Mouse (Mus musculus) lung, embryonic 15.5 days (tissue): ENCODE measurements around the gene Col4a1. TPM values are rescaled to one million over a fixed set of nuclear protein-coding genes. Genes with fewer than 3 reads are reported as not detected.

Experiments used
- ATAC-seq: fragments of 200-750 bp; cut with Nextera tagmentation; 2 replicates; pipeline ENCODE4 v1.8.0; 2017; ENCODE audit warnings: moderate number of reproducible peaks, borderline replicate concordance; ENCODE audit not compliant: low FRiP score, low TSS enrichment; ENCODE audit errors: extremely low read depth
- H3K27ac ChIP-seq: fragments of 300-500 bp; sonication (generic); 2 replicates; pipeline ENCODE4 v1.5.1; 2015; ENCODE audit warnings: moderate library complexity, mild to moderate bottlenecking, inconsistent platforms
- H3K27me3 ChIP-seq: fragments of 300-500 bp; sonication (generic); 2 replicates; pipeline ENCODE4 v1.6.1; 2015; ENCODE audit warnings: inconsistent platforms
- H3K36me3 ChIP-seq: fragments of 300-500 bp; sonication (generic); 2 replicates; pipeline ENCODE4 v1.6.1; 2015; ENCODE audit warnings: inconsistent platforms
- H3K4me1 ChIP-seq: fragments of 300-500 bp; sonication (generic); 2 replicates; pipeline ENCODE4 v1.6.1; 2015; ENCODE audit warnings: inconsistent platforms
- H3K4me2 ChIP-seq: fragments of 300-500 bp; sonication (generic); 2 replicates; pipeline ENCODE4 v1.6.1; 2015; ENCODE audit warnings: inconsistent platforms, mild to moderate bottlenecking, moderate library complexity
- H3K4me3 ChIP-seq: fragments of 300-500 bp; sonication (generic); 2 replicates; pipeline ENCODE4 v1.5.1; 2015; ENCODE audit warnings: mild to moderate bottlenecking, inconsistent platforms
- H3K9ac ChIP-seq: fragments of 300-500 bp; sonication (generic); 2 replicates; pipeline ENCODE4 v1.6.1; 2015; ENCODE audit warnings: inconsistent platforms
- H3K9me3 ChIP-seq: fragments of 300-500 bp; sonication (generic); 2 replicates; pipeline ENCODE4 v1.6.1; 2016; ENCODE audit warnings: inconsistent platforms
- WGBS: fragments of 180-500 bp; shearing (Covaris S2); methylation state at CpG from one replicate; pipeline ENCODE4 v1.1.7; 2015; 5-methylcytosine and 5-hydroxymethylcytosine counted together
- polyA plus RNA-seq: library from polyadenylated mRNA; unstranded; fragments of >200 nt; fragmentation: Nextera tagmentation; extraction: Ambion mirVana; gene quantifications from 2 replicates; pipeline ENCODE4 v1.2.1, GENCODE M21; 2015

Col4a1 gene
- polyA plus RNA-seq, 1 experiment from 2014 or later: 360 TPM

GRCm38 (mm10) chr8:11346225-11346624, 33.6 kb upstream of the Col4a1 start:
- WGBS: 78% methylated on average over 10 of the region's 10 CpGs
- H3K36me3 ChIP-seq: no peaks in the 10 kb centered on the region
- no peaks in the 10 kb centered on the region for H3K9me3 ChIP-seq
- no peak overlapping the region for H3K27ac ChIP-seq
- H3K4me1 ChIP-seq: peaks cover 66% of the 10 kb centered on the region
- ATAC-seq: no peak
- H3K27me3 ChIP-seq: no peaks in the 10 kb centered on the region
- H3K4me2 ChIP-seq: no peak overlapping the region
- H3K9ac ChIP-seq: no peak overlapping the region
- no peak overlapping the region for H3K4me3 ChIP-seq

DNA sequence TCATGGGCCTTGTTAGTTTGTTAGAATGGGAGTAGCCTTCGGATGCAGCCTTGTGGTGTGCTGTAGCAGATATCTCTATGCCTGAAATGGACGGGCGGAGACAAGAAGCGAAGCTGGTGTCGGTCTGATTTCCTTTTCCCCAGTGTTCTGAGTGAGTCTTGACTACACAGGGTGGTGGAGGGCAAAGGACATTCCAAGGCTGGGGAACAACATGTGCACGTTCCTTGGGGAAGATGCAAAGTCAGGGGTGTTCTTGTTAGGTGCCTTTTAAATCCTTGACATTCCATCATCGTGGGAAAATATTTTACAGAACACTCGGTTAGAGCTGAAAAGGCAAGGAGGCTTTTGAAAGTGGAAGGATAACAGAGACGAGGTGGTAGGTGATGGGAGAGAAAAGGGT, 31.8 kb upstream of the Col4a1 start:
- Histone ChIP-seq H3K9ac (no peak overlapping the region), H3K27me3 (no peaks in the 10 kb centered on the region), H3K27ac (no peak overlapping the region), H3K4me1 (peaks cover 66% of the 10 kb centered on the region), H3K4me3 (no peak overlapping the region), H3K36me3 (no peaks in the 10 kb centered on the region), H3K9me3 (no peaks in the 10 kb centered on the region), H3K4me2 (no peak overlapping the region)
- whole genome bisulfite sequencing: 54% methylated on average over 9 of the region's 9 CpGs
- ATAC-seq: no peak

DNA sequence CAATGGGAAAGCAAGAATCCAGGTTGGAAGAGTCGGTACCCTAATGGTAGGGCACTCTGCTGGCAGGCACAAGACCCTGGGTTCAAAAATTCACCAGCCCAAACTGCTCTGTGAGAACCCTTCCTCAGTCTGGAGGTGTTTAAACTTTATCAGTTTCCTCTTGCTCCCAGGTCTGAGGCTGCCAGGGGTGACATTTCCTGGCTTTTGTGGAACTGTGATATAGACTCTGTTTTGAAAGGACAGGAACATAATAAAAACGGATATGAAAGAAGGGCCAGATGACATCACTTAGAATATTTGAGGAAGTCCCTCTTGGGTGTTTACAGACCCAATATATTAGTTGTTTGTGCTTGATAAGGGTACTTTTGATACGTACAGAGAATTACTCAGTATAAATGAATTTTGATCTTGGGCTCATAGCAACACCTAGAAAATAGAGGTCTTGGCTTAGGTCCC, 28.5 kb upstream of the Col4a1 start:
- Histone ChIP-seq H3K27ac (peak overlapping the region; percentile 20; the same call in 1 of the 2 replicates), H3K4me3 (no peak overlapping the region), H3K4me2 (no peak overlapping the region), H3K36me3 (no peaks in the 10 kb centered on the region), H3K27me3 (no peaks in the 10 kb centered on the region), H3K9ac (no peak overlapping the region), H3K4me1 (peaks cover 40% of the 10 kb centered on the region), H3K9me3 (no peaks in the 10 kb centered on the region)
- 44% methylated on average over 3 of the region's 3 CpGs for WGBS
- ATAC-seq: no peak

DNA sequence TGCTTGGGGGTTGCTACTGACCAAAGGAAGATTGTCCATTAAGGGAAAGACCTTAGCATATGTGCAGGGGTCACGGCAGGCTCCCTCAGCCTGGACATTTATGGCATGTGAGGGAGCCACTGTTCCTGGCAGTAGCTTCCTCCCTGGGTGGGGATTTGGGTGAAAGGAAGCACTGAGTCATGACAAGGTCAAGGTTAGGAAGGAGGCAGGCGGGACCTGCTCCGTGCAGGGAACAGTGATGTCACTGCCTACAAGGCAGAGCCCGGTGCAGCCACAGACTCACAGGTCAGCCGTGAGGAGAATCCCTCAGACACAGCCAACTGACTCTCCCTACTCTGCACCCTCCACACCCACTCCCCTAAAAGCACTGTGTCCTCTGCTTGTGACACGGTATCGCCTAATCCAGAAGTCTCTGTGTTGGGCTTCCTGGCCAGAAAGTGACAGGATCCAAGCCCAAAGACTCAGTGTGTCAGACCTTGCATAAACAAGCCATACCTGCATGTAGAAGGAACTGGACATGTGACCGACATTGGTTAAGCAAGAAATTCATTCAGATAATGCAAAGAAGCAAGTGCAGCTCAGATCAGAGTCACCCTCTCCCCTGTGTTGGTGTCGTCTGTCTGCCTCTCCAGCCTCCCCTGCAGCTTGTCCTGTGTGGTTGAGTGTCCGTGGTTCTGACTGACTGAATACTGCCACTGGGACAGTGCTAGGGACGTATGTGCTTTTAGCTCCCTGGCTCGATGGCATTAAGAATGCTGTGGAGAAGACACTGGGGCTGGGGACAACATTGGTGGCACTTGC, 27.9 kb upstream of the Col4a1 start:
- Histone ChIP-seq H3K4me2 (no peak overlapping the region), H3K9me3 (no peaks in the 10 kb centered on the region), H3K4me3 (no peak overlapping the region), H3K9ac (no peak overlapping the region), H3K27ac (peak overlapping the region; percentile 20; the same call in 1 of the 2 replicates), H3K4me1 (peaks cover 39% of the 10 kb centered on the region), H3K27me3 (no peaks in the 10 kb centered on the region), H3K36me3 (no peaks in the 10 kb centered on the region)
- 0 out of 2 replicates have a peak, but pooled peaks have one; percentile 65 for ATAC-seq
- WGBS: 64% methylated on average over 12 of the region's 12 CpGs

GRCm38 (mm10) chr8:11338507-11338906, 25.9 kb upstream of the Col4a1 start:
- no peak for ATAC-seq
- Histone ChIP-seq H3K4me3 (no peak overlapping the region), H3K9ac (no peak overlapping the region), H3K4me2 (no peak overlapping the region), H3K4me1 (peaks cover 53% of the 10 kb centered on the region), H3K27me3 (no peaks in the 10 kb centered on the region), H3K36me3 (no peaks in the 10 kb centered on the region), H3K27ac (no peak overlapping the region), H3K9me3 (no peaks in the 10 kb centered on the region)
- WGBS: 83% methylated on average over 9 of the region's 9 CpGs

DNA sequence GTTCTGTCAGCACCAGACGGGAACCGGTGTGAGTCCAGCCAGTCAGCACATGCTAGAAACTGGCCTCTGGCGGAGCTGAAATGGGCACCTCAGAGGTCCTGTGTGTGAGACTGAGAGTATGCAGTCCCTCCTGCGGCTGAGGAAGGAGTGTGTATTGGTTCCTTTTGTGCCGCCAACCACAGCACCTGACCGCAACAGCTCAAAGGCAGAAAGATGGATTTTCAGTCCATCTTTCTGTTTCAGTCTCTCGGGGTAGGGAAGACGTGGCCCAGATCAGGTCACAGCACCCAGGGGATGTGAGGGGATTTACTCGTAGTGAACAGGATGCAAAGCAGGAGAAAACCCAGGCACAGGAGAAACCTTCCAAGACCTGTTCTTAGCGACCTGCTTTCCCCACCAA, 25.0 kb upstream of the Col4a1 start:
- peaks cover 54% of the 10 kb centered on the region for H3K4me1 ChIP-seq
- H3K4me3 ChIP-seq: no peak overlapping the region
- no peaks in the 10 kb centered on the region for H3K36me3 ChIP-seq
- H3K27me3 ChIP-seq: no peaks in the 10 kb centered on the region
- ATAC-seq: no peak
- H3K4me2 ChIP-seq: no peak overlapping the region
- H3K9me3 ChIP-seq: no peaks in the 10 kb centered on the region
- no peak overlapping the region for H3K9ac ChIP-seq
- WGBS: 85% methylated on average over 10 of the region's 10 CpGs
- H3K27ac ChIP-seq: no peak overlapping the region

GRCm38 (mm10) chr8:11336346-11336745, 23.7 kb upstream of the Col4a1 start:
- ATAC-seq: no peak
- peaks cover 54% of the 10 kb centered on the region for H3K4me1 ChIP-seq
- H3K9ac ChIP-seq: no peak overlapping the region
- H3K27ac ChIP-seq: no peak overlapping the region
- H3K4me2 ChIP-seq: no peak overlapping the region
- H3K36me3 ChIP-seq: no peaks in the 10 kb centered on the region
- H3K9me3 ChIP-seq: no peaks in the 10 kb centered on the region
- H3K4me3 ChIP-seq: no peak overlapping the region
- H3K27me3 ChIP-seq: no peaks in the 10 kb centered on the region
- 87% methylated on average over 5 of the region's 5 CpGs for WGBS

DNA sequence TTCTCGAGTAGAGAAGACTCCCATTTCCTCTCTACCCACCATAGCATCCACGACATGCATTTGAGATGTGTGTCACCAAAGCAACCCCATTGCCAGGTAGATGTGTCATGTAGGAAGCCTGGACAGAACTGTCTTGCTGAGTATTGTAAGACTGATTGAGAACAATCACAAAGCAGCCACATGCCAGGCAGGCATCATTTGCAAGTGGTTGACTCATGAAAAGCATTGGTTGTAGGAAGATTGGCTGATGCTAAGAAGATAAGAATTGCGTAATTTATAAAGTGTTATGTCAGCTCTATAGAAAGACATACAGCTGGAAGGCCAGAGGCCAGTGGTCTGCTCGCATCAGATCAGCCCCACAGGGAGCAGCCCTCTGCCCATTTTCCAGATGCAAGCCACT, 22.6 kb upstream of the Col4a1 start:
- Histone ChIP-seq H3K27me3 (no peaks in the 10 kb centered on the region), H3K4me2 (no peak overlapping the region), H3K9ac (no peak overlapping the region), H3K36me3 (no peaks in the 10 kb centered on the region), H3K4me1 (peaks cover 50% of the 10 kb centered on the region), H3K27ac (no peak overlapping the region), H3K4me3 (no peak overlapping the region), H3K9me3 (no peaks in the 10 kb centered on the region)
- ATAC-seq: no peak
- 58% methylated on average over 4 of the region's 4 CpGs for WGBS

DNA sequence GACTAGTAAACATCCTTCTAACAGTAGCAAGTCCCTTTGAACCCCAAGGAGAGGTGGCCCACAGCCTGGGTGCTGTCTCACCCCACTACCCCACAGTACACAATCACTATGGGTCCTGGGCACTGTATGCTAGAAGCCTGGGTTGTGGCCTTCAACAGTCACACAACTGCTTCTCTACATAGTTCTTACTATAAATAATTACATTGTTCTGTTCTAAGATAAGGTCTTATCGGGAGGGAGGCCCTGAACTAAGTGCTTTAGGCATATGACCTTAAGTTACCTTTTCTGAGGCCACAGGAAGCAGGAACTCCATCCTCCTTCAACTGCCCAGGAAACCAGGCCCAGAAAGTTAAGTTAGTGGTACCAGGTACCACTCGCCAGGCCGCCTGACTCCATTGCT, 21.9 kb upstream of the Col4a1 start:
- no peaks in the 10 kb centered on the region for H3K27me3 ChIP-seq
- H3K27ac ChIP-seq: peak overlapping the region; percentile 8; the same call in 1 of the 2 replicates
- ATAC-seq: no peak
- H3K9me3 ChIP-seq: no peaks in the 10 kb centered on the region
- no peak overlapping the region for H3K9ac ChIP-seq
- H3K4me3 ChIP-seq: no peak overlapping the region
- no peaks in the 10 kb centered on the region for H3K36me3 ChIP-seq
- H3K4me1 ChIP-seq: peaks cover 42% of the 10 kb centered on the region
- H3K4me2 ChIP-seq: no peak overlapping the region
- 48% methylated on average over 3 of the region's 3 CpGs for WGBS

- no peak overlapping the region for H3K9ac ChIP-seq
These were observed 21.1 kb upstream of the Col4a1 start for GRCm38 (mm10) chr8:11333746-11334145.

GRCm38 (mm10) chr8:11331561-11331960, 18.9 kb upstream of the Col4a1 start:
- Histone ChIP-seq H3K4me2 (no peak overlapping the region), H3K27ac (no peak overlapping the region), H3K4me3 (no peak overlapping the region), H3K27me3 (no peaks in the 10 kb centered on the region), H3K9ac (no peak overlapping the region), H3K4me1 (peaks cover 48% of the 10 kb centered on the region), H3K36me3 (no peaks in the 10 kb centered on the region), H3K9me3 (no peaks in the 10 kb centered on the region)
- WGBS: 41% methylated on average over 4 of the region's 4 CpGs
- ATAC-seq: no peak

More at GRCm38 (mm10) chr8:11333746-11334145, 21.1 kb upstream of the Col4a1 start:
- Histone ChIP-seq H3K36me3 (no peaks in the 10 kb centered on the region), H3K27me3 (no peaks in the 10 kb centered on the region), H3K27ac (no peak overlapping the region), H3K9me3 (no peaks in the 10 kb centered on the region), H3K4me1 (peaks cover 41% of the 10 kb centered on the region), H3K4me3 (no peak overlapping the region), H3K4me2 (no peak overlapping the region)
- 60% methylated on average over 6 of the region's 6 CpGs for WGBS
- no peak for ATAC-seq

DNA sequence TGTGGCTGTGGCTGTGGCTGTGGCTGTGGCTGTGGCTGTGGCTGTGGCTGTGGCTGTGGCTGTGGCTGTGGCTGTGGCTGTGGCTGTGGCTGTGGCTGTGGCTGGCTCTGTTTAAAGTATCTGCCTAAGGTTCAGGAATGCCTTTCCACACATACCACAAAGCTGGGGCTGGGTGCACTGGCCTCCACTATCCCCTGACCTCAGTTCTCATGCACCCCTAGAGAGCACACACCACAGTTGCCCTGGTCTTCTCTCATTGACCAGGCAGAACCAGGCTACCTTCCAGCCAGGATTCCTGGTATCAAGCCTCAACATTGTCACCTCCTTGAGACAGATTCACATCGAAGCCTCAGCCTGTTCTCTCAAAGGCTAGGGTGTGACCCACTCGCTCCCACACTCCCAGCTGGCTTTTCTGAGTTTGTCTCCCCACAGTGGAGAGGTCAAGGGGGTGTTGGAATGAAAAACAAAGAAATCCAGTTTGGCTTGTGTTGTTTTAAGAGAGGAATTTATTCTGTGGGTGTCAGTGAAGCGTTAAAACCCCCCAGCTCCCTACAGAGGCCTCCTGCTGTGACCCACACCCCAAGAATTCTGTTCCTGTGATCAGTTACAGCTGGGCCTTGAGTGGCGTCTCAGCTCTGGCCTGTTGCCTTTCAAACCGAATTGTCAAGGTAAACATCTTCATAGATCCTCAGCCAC, 15.2 kb upstream of the Col4a1 start:
- 37% methylated on average over 5 of the region's 5 CpGs for WGBS
- H3K9me3 ChIP-seq: no peaks in the 10 kb centered on the region
- peaks cover 53% of the 10 kb centered on the region for H3K4me1 ChIP-seq
- H3K36me3 ChIP-seq: no peaks in the 10 kb centered on the region
- H3K27me3 ChIP-seq: no peaks in the 10 kb centered on the region
- ATAC-seq: no peak
- H3K4me2 ChIP-seq: no peak overlapping the region
- no peak overlapping the region for H3K9ac ChIP-seq
- no peak overlapping the region for H3K4me3 ChIP-seq
- peak overlapping the region; percentile 11; the same call in 1 of the 2 replicates for H3K27ac ChIP-seq
